Mouse (Mus musculus): ENCODE measurements at regions not wholly inside any gene's neighbourhood (a gene's known extent, or its start where the extent isn't known, plus 50 kb on each side); places are given as distances from the start of the nearest gene placed in this dataset.

DNA sequence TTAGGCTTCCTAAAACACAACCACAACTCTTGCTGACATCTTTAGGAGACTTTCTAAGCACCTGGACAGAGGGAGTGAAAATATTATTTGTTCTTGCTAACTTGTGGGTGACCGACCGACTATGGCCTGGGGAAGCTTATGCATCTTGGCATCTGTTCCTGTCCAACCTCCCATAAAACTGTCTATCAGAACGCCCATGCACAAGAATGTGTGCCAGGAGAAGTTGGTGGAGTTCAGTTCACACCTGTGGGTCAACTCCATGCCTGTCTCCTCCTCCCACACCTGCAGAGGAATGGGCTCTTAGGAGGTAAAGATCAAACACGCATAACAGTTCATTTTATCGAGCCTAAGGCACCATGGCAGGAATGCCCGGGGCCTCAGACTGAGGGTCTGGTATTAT, 232.7 kb upstream of the Elac2 start:
- H3K27ac ChIP-seq: no peak overlapping the region
- no peak for DNase-seq (ENCODE audit: low spot score)
- no peak overlapping the region for H3K4me2 ChIP-seq (ENCODE audit: low read depth, low read length)
- ATAC-seq: no peak
- H3K27me3 ChIP-seq (ENCODE audit: insufficient read depth, low read length): no peaks in the 10 kb centered on the region
- H3K4me1 ChIP-seq (ENCODE audit: insufficient read depth, low read length): no peaks in the 10 kb centered on the region
- no peaks in the 10 kb centered on the region for H3K36me3 ChIP-seq (ENCODE audit: insufficient read depth, low read length)
- 90% methylated on average over 6 of the region's 6 CpGs for WGBS
- no peak for TF ChIP-seq CTCF (IDR thresholded peaks at IDR 0.05; ENCODE audit: low read depth)
- H3K9me3 ChIP-seq (ENCODE audit: low read length): no peaks in the 10 kb centered on the region
- no peak overlapping the region for H3K4me3 ChIP-seq (ENCODE audit: low read length)
- no peak overlapping the region for H3K9ac ChIP-seq (replicated peaks; ENCODE audit: low read length)

DNA sequence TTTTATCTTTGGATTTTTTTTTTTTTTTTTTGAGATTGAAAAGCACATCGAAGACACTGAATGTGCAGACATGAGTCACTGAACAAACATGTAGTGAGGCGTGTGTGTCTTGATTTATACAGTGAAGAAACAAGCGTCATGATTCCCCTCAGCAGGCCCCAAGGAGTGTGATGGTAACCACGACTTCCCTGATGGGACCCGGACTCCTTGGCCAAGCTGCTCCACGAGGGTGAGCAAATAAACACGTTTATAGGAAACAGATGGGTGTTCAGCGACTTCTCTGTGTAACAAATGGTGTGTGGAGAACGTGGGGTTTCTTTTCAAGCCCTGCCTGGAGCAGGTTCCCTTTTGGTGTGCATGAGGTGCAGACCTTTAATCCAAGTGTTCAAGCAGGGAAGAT, 228.9 kb upstream of the Elac2 start:
- DNase-seq (ENCODE audit: low spot score) (no peak), ATAC-seq (no peak)
- Histone ChIP-seq H3K4me2 (ENCODE audit: low read depth, low read length) (no peak overlapping the region), H3K9me3 (ENCODE audit: low read length) (no peaks in the 10 kb centered on the region), H3K4me3 (ENCODE audit: low read length) (no peak overlapping the region), H3K36me3 (ENCODE audit: insufficient read depth, low read length) (no peaks in the 10 kb centered on the region), H3K27ac (no peak overlapping the region), H3K9ac (replicated peaks; ENCODE audit: low read length) (no peak overlapping the region), H3K27me3 (ENCODE audit: insufficient read depth, low read length) (no peaks in the 10 kb centered on the region), H3K4me1 (ENCODE audit: insufficient read depth, low read length) (no peaks in the 10 kb centered on the region)
- no peak for TF ChIP-seq CTCF (IDR thresholded peaks at IDR 0.05; ENCODE audit: low read depth)
- WGBS: 60% methylated on average over 9 of the region's 9 CpGs

DNA sequence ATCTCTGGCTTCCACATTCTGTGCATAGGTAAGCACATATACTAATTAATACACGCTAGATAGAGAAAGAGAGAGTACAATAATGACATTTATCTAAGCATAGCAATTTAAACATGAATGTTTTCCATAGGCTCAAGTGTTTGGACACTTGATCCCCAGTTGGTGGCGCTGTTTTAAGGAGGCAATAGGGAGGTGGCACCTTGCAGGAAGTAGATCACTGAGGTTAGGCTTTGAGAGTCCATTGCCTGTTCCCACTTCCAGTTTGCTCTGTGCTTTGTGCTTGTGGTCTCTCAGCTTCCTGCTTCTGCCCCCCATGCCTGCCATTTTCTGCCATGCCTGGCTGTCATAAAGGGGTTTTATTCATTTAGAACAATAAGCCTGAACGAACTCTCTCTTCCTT, 226.5 kb upstream of the Elac2 start:
- Histone ChIP-seq H3K36me3 (ENCODE audit: insufficient read depth, low read length) (no peaks in the 10 kb centered on the region), H3K27me3 (ENCODE audit: insufficient read depth, low read length) (no peaks in the 10 kb centered on the region), H3K4me3 (ENCODE audit: low read length) (no peak overlapping the region), H3K4me1 (ENCODE audit: insufficient read depth, low read length) (no peaks in the 10 kb centered on the region), H3K9ac (replicated peaks; ENCODE audit: low read length) (no peak overlapping the region), H3K4me2 (ENCODE audit: low read depth, low read length) (no peak overlapping the region), H3K27ac (no peak overlapping the region), H3K9me3 (ENCODE audit: low read length) (no peaks in the 10 kb centered on the region)
- 45% methylated on average over 3 of the region's 3 CpGs for WGBS
- no peak for ATAC-seq
- peak; percentile 54 for TF ChIP-seq CTCF (IDR thresholded peaks at IDR 0.05; ENCODE audit: low read depth)
- peak; percentile 13 for DNase-seq (ENCODE audit: low spot score)

DNA sequence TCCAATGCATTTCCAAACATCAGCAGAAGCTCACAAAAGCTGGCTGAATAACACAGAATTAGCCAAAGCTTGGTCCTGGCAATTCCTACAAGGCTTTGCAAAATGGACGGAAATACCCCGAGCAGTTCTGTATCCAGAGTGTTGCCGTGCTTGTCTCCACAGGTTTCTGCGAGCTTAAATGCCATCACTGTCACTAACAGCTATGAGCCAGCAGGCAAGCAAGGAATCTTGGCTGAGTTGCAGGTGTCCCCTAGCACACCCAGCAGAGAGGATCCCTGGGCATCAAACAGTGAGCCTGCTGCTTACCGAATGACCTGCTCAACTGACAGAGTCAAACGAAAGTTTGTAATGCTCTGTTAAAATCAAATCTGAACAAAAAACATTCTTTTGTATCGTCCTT, 226.0 kb upstream of the Elac2 start:
- DNase-seq (ENCODE audit: low spot score): peak; percentile 37
- H3K4me2 ChIP-seq (ENCODE audit: low read depth, low read length): 0 out of 2 replicates have a peak overlapping the region, but pooled peaks have one; percentile 10
- no peak overlapping the region for H3K27ac ChIP-seq
- H3K9me3 ChIP-seq (ENCODE audit: low read length): no peaks in the 10 kb centered on the region
- H3K4me3 ChIP-seq (ENCODE audit: low read length): no peak overlapping the region
- 13% methylated on average over 7 of the region's 7 CpGs for WGBS
- no peaks in the 10 kb centered on the region for H3K4me1 ChIP-seq (ENCODE audit: insufficient read depth, low read length)
- TF ChIP-seq CTCF (IDR thresholded peaks at IDR 0.05; ENCODE audit: low read depth): no peak
- H3K9ac ChIP-seq (replicated peaks; ENCODE audit: low read length): no peak overlapping the region
- no peak for ATAC-seq
- H3K36me3 ChIP-seq (ENCODE audit: insufficient read depth, low read length): no peaks in the 10 kb centered on the region
- no peaks in the 10 kb centered on the region for H3K27me3 ChIP-seq (ENCODE audit: insufficient read depth, low read length)

DNA sequence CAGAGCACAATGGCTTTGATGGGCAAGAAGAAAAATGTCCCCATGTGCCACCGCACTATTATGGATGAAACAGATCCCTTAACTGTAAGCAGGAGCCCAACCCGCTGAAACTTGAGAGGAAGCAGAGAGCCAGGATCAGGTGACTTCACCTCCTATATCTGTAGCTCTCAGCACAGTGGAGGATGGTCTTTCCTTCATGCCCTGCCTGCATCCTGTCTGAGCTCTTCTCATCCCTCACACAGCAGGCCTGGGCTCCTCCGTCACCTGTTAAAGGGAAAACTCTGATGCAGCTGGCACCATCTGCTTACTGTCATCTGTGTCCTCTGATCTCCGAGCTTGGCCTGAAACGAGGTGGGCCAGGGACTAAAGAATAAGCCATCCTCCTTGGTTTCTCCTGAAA, 224.8 kb upstream of the Elac2 start:
- no peak overlapping the region for H3K4me3 ChIP-seq (ENCODE audit: low read length)
- DNase-seq (ENCODE audit: low spot score) (no peak), ATAC-seq (no peak)
- H3K27ac ChIP-seq: no peak overlapping the region
- no peaks in the 10 kb centered on the region for H3K4me1 ChIP-seq (ENCODE audit: insufficient read depth, low read length)
- no peak for TF ChIP-seq CTCF (IDR thresholded peaks at IDR 0.05; ENCODE audit: low read depth)
- H3K27me3 ChIP-seq (ENCODE audit: insufficient read depth, low read length): no peaks in the 10 kb centered on the region
- H3K4me2 ChIP-seq (ENCODE audit: low read depth, low read length): no peak overlapping the region
- no peak overlapping the region for H3K9ac ChIP-seq (replicated peaks; ENCODE audit: low read length)
- no peaks in the 10 kb centered on the region for H3K9me3 ChIP-seq (ENCODE audit: low read length)
- 67% methylated on average over 5 of the region's 5 CpGs for WGBS
- H3K36me3 ChIP-seq (ENCODE audit: insufficient read depth, low read length): no peaks in the 10 kb centered on the region

DNA sequence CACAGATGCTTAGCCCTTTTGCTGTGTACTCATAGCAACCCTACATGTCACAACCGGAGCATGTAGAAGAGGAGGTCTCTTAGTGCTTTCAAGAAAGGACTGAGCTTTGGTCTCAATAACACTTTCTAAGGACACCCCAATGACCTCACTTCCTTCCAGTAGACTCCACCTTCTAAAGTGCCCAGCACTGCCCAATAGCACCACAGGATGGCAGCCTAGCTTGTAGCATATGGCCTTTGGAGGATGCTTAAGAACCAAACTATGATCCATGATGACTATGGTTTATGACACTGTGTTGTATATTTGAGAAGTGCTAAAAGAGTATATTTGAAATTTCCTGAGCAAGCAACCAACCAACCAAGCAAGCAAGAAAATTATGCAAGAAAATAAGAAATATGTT, 223.3 kb upstream of the Elac2 start:
- Histone ChIP-seq H3K9me3 (ENCODE audit: low read length) (no peaks in the 10 kb centered on the region), H3K4me2 (ENCODE audit: low read depth, low read length) (no peak overlapping the region), H3K9ac (replicated peaks; ENCODE audit: low read length) (no peak overlapping the region), H3K27me3 (ENCODE audit: insufficient read depth, low read length) (no peaks in the 10 kb centered on the region), H3K36me3 (ENCODE audit: insufficient read depth, low read length) (no peaks in the 10 kb centered on the region), H3K4me3 (ENCODE audit: low read length) (no peak overlapping the region), H3K4me1 (ENCODE audit: insufficient read depth, low read length) (no peaks in the 10 kb centered on the region), H3K27ac (no peak overlapping the region)
- ATAC-seq: no peak
- TF ChIP-seq CTCF (IDR thresholded peaks at IDR 0.05; ENCODE audit: low read depth): peak; percentile 30; the same call in 1 of the 2 replicates
- DNase-seq (ENCODE audit: low spot score): no peak
- 89% methylated on average over 1 of the region's 1 CpGs for WGBS

DNA sequence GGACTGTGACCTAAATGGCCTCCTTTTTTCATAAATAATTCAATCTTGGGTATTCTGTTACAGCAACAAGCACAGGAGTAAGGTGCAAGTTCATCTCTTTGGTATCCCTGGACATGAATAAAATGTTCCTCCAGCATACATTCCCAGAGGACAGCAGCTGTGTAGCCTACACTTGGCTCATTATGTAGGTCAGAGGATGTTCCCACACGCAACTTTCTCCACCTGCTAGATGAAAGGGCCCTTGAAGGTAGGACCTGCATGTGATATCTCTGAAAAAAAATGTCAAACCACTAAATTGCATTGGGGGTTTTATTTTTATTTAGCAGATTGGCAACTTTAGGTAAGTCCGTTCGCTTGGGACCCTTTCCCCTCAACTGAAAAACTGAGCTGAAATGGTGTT, 218.2 kb upstream of the Elac2 start:
- no peaks in the 10 kb centered on the region for H3K4me1 ChIP-seq (ENCODE audit: insufficient read depth, low read length)
- ATAC-seq (no peak), DNase-seq (ENCODE audit: low spot score) (no peak)
- no peak overlapping the region for H3K4me2 ChIP-seq (ENCODE audit: low read depth, low read length)
- no peak overlapping the region for H3K9ac ChIP-seq (replicated peaks; ENCODE audit: low read length)
- H3K27ac ChIP-seq: no peak overlapping the region
- H3K4me3 ChIP-seq (ENCODE audit: low read length): no peak overlapping the region
- no peaks in the 10 kb centered on the region for H3K27me3 ChIP-seq (ENCODE audit: insufficient read depth, low read length)
- no peaks in the 10 kb centered on the region for H3K9me3 ChIP-seq (ENCODE audit: low read length)
- no peaks in the 10 kb centered on the region for H3K36me3 ChIP-seq (ENCODE audit: insufficient read depth, low read length)
- TF ChIP-seq CTCF (IDR thresholded peaks at IDR 0.05; ENCODE audit: low read depth): no peak
- whole genome bisulfite sequencing: 93% methylated on average over 3 of the region's 3 CpGs
